Mouse (Mus musculus) myocyte (in vitro differentiated cells): ENCODE data around the gene Trak1. TPM values are rescaled to one million over a fixed set of nuclear protein-coding genes. Genes with fewer than 3 reads are reported as not detected.

Experiments used
- H3K27me3 ChIP-seq: one replicate; pipeline ENCODE4 v1.6.1; 2011; ENCODE audit not compliant: control insufficient read depth, insufficient read depth, insufficient read length
- H3K36me3 ChIP-seq: one replicate; pipeline ENCODE4 v1.6.1; 2011; ENCODE audit not compliant: control insufficient read depth, insufficient read depth
- H3K4me2 ChIP-seq: one replicate; pipeline ENCODE4 v1.6.1; 2011; ENCODE audit warnings: low read depth, control low read depth
- H3K4me3 ChIP-seq: one replicate; pipeline ENCODE4 v1.5.1; 2011; ENCODE audit warnings: mild to moderate bottlenecking, control low read depth, moderate library complexity
- H3K79me2 ChIP-seq: one replicate; pipeline ENCODE4 v1.6.1; 2011; ENCODE audit not compliant: control insufficient read depth, insufficient read depth
- H3ac ChIP-seq: one replicate; pipeline ENCODE4 v1.6.1; 2011; ENCODE audit not compliant: control insufficient read depth, insufficient read length
- CEBPB ChIP-seq: IDR thresholded peaks from 2 replicates; pipeline ENCODE4 v1.6.1; 2011; ENCODE audit warnings: mild to moderate bottlenecking, moderate library complexity; ENCODE audit not compliant: poor library complexity, insufficient read depth, severe bottlenecking
- E2F4 ChIP-seq: IDR thresholded peaks from one replicate; pipeline ENCODE4 v1.6.1; 2011; ENCODE audit warnings: mild to moderate bottlenecking, control low read depth, moderate library complexity; ENCODE audit not compliant: insufficient read depth
- MAX ChIP-seq: IDR thresholded peaks from one replicate; pipeline ENCODE4 v1.6.1; 2011; ENCODE audit warnings: low read depth, mild to moderate bottlenecking, control low read depth
- MYOD1 ChIP-seq, 3 experiments: IDR thresholded peaks; one replicate each; pipeline ENCODE4 v1.6.1; 2011; ENCODE audit warnings: control low read depth in 2 of 3, low read depth in 2 of 3, mild to moderate bottlenecking in 2 of 3, moderate library complexity in 1 of 3; ENCODE audit not compliant: insufficient read length in 2 of 3, control insufficient read depth in 1 of 3
- MYOG ChIP-seq, 3 experiments: IDR thresholded peaks; one replicate each; pipeline ENCODE4 v1.6.1; 2011; ENCODE audit warnings: control low read depth in 2 of 3, low read depth in 2 of 3, mild to moderate bottlenecking in 2 of 3; ENCODE audit not compliant: insufficient read length in 2 of 3, control insufficient read depth in 1 of 3, insufficient read depth in 1 of 3
- POLR2A ChIP-seq: IDR thresholded peaks from one replicate; pipeline ENCODE4 v1.6.1; 2011; ENCODE audit warnings: low read depth, mild to moderate bottlenecking, control low read depth, moderate library complexity; ENCODE audit not compliant: insufficient read length
- POLR2AphosphoS2 ChIP-seq: IDR thresholded peaks from one replicate; pipeline ENCODE4 v1.6.1; 2011; ENCODE audit warnings: low read depth, control low read depth; ENCODE audit not compliant: insufficient read length
- REST ChIP-seq: IDR thresholded peaks from one replicate; pipeline ENCODE4 v1.6.1; 2011; ENCODE audit warnings: mild to moderate bottlenecking, control low read depth, moderate library complexity; ENCODE audit not compliant: insufficient read depth, insufficient read length
- SRF ChIP-seq: IDR thresholded peaks from one replicate; pipeline ENCODE4 v1.6.1; 2011; ENCODE audit warnings: low read depth; ENCODE audit not compliant: control insufficient read depth, insufficient read length
- TCF12 ChIP-seq: IDR thresholded peaks from one replicate; pipeline ENCODE4 v1.6.1; 2011; ENCODE audit warnings: mild to moderate bottlenecking, control low read depth; ENCODE audit not compliant: poor library complexity, insufficient read depth, severe bottlenecking
- TCF3 ChIP-seq: IDR thresholded peaks from one replicate; pipeline ENCODE4 v1.6.1; 2011; ENCODE audit warnings: low read depth, control low read depth; ENCODE audit not compliant: insufficient read length
- USF1 ChIP-seq: IDR thresholded peaks from one replicate; pipeline ENCODE4 v1.6.1; 2011; ENCODE audit warnings: low read depth, mild to moderate bottlenecking, control low read depth, moderate library complexity
- polyA plus RNA-seq: library from polyadenylated mRNA; unstranded; fragments of >200 nt; fragmentation: generic; extraction: Trizol; gene quantifications from one replicate; pipeline ENCODE4 v1.2.1, GENCODE M21; 2012; ENCODE audit warnings: missing spikeins

The Trak1 gene
- polyA plus RNA-seq, 1 experiment, result 60.8 TPM

DNA sequence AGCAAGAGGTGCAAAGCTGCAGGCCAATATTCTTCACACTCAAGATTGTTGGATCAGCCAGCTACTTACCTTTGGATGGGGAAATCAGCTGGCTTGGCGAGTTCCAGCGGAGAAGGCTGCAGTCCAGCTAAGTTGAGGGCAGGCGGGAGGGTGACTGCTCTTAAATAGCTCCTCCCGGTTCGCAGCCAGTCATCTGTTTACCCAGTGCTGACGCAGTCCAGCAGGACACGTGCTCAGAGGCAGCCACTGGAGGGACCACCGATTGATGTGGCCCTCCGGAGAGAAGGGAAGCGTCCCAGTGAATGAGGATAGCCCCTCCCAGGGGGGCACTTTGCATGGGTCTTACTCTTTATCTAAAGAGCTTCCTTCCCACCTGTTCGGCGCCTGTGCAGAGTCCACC, 198.2 kb downstream of the Trak1 start, which contains the start of gene Cck:
Cck (minus strand) TSS at position 166 of the 400 bp plus-strand sequence.
- no peaks in the 10 kb centered on the region for H3K36me3 ChIP-seq
- H3K27me3 ChIP-seq, result peaks cover 68% of the 10 kb centered on the region
- no peaks in the 10 kb centered on the region for H3K79me2 ChIP-seq
- H3ac ChIP-seq, result no peak within 1 kb of the TSS
- H3K4me2 ChIP-seq, result no peak within 1 kb of the TSS
- no peak for TF ChIP-seq MAX
- TF ChIP-seq POLR2AphosphoS2, result no peak
- no peak for TF ChIP-seq TCF12
- TF ChIP-seq USF1, result no peak
- no peak for TF ChIP-seq SRF
- no peak for TF ChIP-seq POLR2A
- TF ChIP-seq MYOG (IDR thresholded peaks at IDR 0.05; ENCODE audit: control insufficient read depth in 1 of 3, insufficient read depth in 1 of 3, insufficient read length in 2 of 3, low read depth in 2 of 3), result no peak
- no peak for TF ChIP-seq E2F4
- no peak for TF ChIP-seq CEBPB
- TF ChIP-seq REST, result no peak
- no peak within 1 kb of the TSS for H3K4me3 ChIP-seq

DNA sequence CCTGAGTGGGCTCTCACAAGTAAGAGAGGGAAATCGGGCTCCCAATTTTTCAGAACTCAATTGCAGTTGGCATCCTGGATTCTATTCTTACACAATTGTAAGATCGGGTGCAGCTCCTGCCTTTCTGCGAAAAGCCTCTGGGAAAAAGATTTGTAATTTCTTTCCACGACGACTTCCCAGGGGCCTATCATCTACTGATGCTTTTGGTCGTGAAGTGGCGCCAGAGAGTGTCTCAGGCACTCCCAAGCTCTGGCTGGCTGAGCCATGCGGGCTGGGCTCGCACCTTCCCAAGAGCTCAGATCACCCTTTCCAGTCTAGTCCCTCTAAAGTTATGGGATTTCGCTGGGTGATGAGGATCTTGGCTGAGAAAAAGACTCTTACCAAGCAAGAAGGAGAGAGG, 198.8 kb downstream of the Trak1 start:
- no peak overlapping the region for H3K4me2 ChIP-seq
- no peak overlapping the region for H3K4me3 ChIP-seq
- peaks cover 68% of the 10 kb centered on the region for H3K27me3 ChIP-seq
- H3ac ChIP-seq, result no peak overlapping the region
- no peak for TF ChIP-seq POLR2AphosphoS2
- H3K36me3 ChIP-seq, result no peaks in the 10 kb centered on the region
- H3K79me2 ChIP-seq, result no peaks in the 10 kb centered on the region

DNA sequence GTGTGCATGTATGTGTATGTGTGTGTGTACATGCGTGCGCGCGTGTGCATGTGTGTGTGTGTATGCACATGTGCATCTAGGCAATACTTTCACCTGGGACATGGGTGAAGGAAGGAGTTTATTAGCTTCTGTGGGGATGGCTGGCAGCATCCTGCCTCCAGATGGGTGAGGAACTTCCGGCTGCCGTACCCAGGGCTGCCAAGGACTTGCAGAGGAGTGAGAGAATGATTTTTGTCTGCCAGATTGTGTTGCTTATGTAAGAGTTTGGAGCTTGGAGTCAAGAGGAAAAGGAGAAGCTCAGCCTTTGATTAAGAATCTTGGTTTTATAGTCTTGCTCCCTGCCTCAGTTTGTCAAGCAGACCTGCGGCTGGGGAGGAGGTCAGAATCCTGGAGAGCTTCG, 208.0 kb downstream of the Trak1 start:
- H3K4me3 ChIP-seq, result no peak overlapping the region
- no peak overlapping the region for H3ac ChIP-seq
- no peaks in the 10 kb centered on the region for H3K79me2 ChIP-seq
- H3K4me2 ChIP-seq, result no peak overlapping the region
- TF ChIP-seq CEBPB, result no peak
- TF ChIP-seq SRF, result no peak
- TF ChIP-seq REST, result no peak
- no peak for TF ChIP-seq MYOG (IDR thresholded peaks at IDR 0.05; ENCODE audit: control insufficient read depth in 1 of 3, insufficient read depth in 1 of 3, insufficient read length in 2 of 3, low read depth in 2 of 3)
- no peak for TF ChIP-seq E2F4
- no peak for TF ChIP-seq POLR2A
- TF ChIP-seq MAX, result no peak
- peaks cover 20% of the 10 kb centered on the region for H3K27me3 ChIP-seq
- no peaks in the 10 kb centered on the region for H3K36me3 ChIP-seq

DNA sequence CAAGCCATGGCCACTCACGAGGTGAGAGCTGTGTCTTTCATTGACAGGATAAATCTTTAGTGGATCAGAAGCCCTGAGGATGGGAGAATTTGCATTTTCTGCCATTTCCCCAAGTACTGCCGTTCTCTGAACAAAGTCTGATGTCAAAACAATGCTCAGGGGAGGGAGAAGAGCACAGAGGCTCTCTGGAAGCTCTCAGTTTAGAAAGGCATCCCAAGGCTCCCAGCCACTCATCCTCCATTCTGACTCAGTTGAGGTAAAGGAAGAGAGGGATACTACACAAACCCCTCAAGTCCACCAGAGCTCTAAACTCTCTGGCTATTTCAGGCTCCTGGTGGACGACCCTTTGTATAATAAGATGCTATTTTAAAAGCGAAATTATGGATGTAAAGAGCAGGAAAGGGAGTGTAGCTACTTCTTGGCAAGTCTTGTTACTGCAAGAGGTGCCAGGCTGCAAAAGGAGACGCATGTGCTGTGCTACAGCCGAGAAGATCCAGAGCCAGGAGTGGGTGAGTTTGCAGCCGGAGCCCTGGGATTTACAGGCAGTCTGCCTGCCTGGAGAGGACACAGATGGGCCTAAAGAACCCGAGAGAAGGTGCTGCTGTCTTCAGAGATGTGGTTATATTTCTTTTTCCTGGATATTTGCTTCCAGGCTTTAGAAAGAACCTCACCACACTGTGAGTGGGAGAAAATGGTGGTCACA, 209.3 kb downstream of the Trak1 start:
- H3K79me2 ChIP-seq, result no peaks in the 10 kb centered on the region
- H3K27me3 ChIP-seq, result peaks cover 13% of the 10 kb centered on the region
- no peaks in the 10 kb centered on the region for H3K36me3 ChIP-seq
- H3K4me2 ChIP-seq, result no peak overlapping the region
- no peak overlapping the region for H3K4me3 ChIP-seq
- no peak overlapping the region for H3ac ChIP-seq
- no peak for TF ChIP-seq MYOG (IDR thresholded peaks at IDR 0.05; ENCODE audit: control insufficient read depth in 1 of 3, insufficient read depth in 1 of 3, insufficient read length in 2 of 3, low read depth in 2 of 3)

DNA sequence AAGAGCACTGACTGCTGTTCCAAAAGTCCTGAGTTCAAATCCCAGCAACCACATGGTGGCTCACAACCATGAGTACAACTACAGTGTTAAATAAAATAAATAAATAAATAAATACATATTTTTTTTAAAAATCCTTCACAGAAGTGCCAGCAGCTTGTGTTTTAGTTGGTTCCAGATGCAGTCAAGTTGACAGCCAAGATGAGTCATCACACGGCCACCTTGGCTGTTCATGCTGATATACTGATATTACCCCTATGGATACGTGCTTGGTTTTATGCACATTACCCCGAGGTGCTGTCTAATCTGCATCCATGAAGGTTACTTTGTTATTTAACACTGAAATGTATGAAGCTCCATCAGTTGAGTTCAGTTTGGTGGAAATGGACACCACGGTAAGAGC, 214.6 kb downstream of the Trak1 start:
- no peaks in the 10 kb centered on the region for H3K79me2 ChIP-seq
- TF ChIP-seq E2F4, result no peak
- no peak for TF ChIP-seq TCF12
- TF ChIP-seq MYOD1 (IDR thresholded peaks at IDR 0.05; ENCODE audit: control insufficient read depth in 1 of 3, insufficient read length in 2 of 3, low read depth in 2 of 3), result no peak
- TF ChIP-seq TCF3, result no peak
- TF ChIP-seq USF1, result no peak
- no peak for TF ChIP-seq CEBPB
- no peak for TF ChIP-seq MAX
- no peak for TF ChIP-seq MYOG (IDR thresholded peaks at IDR 0.05; ENCODE audit: control insufficient read depth in 1 of 3, insufficient read depth in 1 of 3, insufficient read length in 2 of 3, low read depth in 2 of 3)
- no peak for TF ChIP-seq POLR2A
- no peak for TF ChIP-seq SRF
- no peak for TF ChIP-seq REST
- no peak for TF ChIP-seq POLR2AphosphoS2
- no peaks in the 10 kb centered on the region for H3K36me3 ChIP-seq
- H3K27me3 ChIP-seq, result peaks cover 31% of the 10 kb centered on the region
- H3K4me3 ChIP-seq, result no peak overlapping the region
- H3K4me2 ChIP-seq, result no peak overlapping the region
- H3ac ChIP-seq, result no peak overlapping the region

DNA sequence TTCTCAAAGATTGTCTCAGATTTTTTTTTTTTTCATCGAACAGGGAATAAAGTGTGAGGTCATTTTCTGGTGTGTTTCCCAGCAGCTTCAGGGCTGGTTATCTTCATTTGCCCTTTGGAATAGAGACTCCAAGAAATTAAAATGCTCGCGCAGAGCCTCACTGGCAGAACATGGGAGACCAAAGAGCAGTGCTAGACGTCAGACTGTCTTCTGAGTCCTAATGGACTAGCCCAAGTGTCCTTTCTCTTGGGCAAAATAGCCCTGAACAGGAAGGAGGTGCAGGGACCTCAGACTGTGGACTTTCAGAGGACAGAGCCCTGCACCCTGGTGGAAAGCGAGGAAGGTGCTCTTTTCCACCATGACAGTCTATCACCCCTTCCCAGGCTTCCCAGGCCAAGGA, 217.2 kb downstream of the Trak1 start:
- Histone ChIP-seq H3K36me3 (no peaks in the 10 kb centered on the region), H3K27me3 (peaks cover 36% of the 10 kb centered on the region), H3K4me2 (no peak overlapping the region), H3K4me3 (no peak overlapping the region), H3K79me2 (no peaks in the 10 kb centered on the region), H3ac (no peak overlapping the region)
- TF ChIP-seq MAX (no peak), CEBPB (no peak), POLR2A (no peak), MYOD1 (IDR thresholded peaks at IDR 0.05; ENCODE audit: control insufficient read depth in 1 of 3, insufficient read length in 2 of 3, low read depth in 2 of 3) (no peak), REST (no peak), E2F4 (no peak), MYOG (IDR thresholded peaks at IDR 0.05; ENCODE audit: control insufficient read depth in 1 of 3, insufficient read depth in 1 of 3, insufficient read length in 2 of 3, low read depth in 2 of 3) (no peak), POLR2AphosphoS2 (no peak), TCF3 (no peak), TCF12 (no peak), SRF (no peak), USF1 (no peak)
